Mouse (Mus musculus) neural tube, embryonic 12.5 days (tissue): ENCODE measurements around the gene Sacm1l. TPM values are rescaled to one million over a fixed set of nuclear protein-coding genes. Genes with fewer than 3 reads are reported as not detected.

Source experiments
- ATAC-seq: fragments of 200-750 bp; cut with Nextera tagmentation; 2 replicates; pipeline ENCODE4 v1.8.0; 2017; ENCODE audit warnings: low read depth, mild to moderate bottlenecking, moderate TSS enrichment, moderate library complexity; ENCODE audit not compliant: low FRiP score
- H3K27ac ChIP-seq: fragments of 300-500 bp; sonication (generic); 2 replicates; pipeline ENCODE4 v1.5.1; 2016
- H3K27me3 ChIP-seq: fragments of 300-500 bp; sonication (generic); replicated peaks from 2 replicates; pipeline ENCODE4 v1.6.1; 2016; ENCODE audit warnings: mild to moderate bottlenecking
- H3K36me3 ChIP-seq: fragments of 300-500 bp; sonication (generic); 2 replicates; pipeline ENCODE4 v1.6.1; 2016; ENCODE audit warnings: mild to moderate bottlenecking
- H3K4me1 ChIP-seq: fragments of 300-500 bp; sonication (generic); 2 replicates; pipeline ENCODE4 v1.6.1; 2016
- H3K4me2 ChIP-seq: fragments of 300-500 bp; sonication (generic); replicated peaks from 2 replicates; pipeline ENCODE4 v1.6.1; 2016; ENCODE audit warnings: mild to moderate bottlenecking
- H3K4me3 ChIP-seq: fragments of 300-500 bp; sonication (generic); 2 replicates; pipeline ENCODE4 v1.5.1; 2016
- H3K9ac ChIP-seq: fragments of 300-500 bp; sonication (generic); 2 replicates; pipeline ENCODE4 v1.6.1; 2016; ENCODE audit warnings: mild to moderate bottlenecking
- H3K9me3 ChIP-seq: fragments of 300-500 bp; sonication (generic); 2 replicates; pipeline ENCODE4 v1.6.1; 2016; ENCODE audit warnings: mild to moderate bottlenecking
- WGBS: fragments of 180-500 bp; shearing (Covaris S2); methylation state at CpG from one replicate; pipeline ENCODE4 v1.1.7; 2016; 5-methylcytosine and 5-hydroxymethylcytosine counted together
- polyA plus RNA-seq: library from polyadenylated mRNA; unstranded; fragments of >200 nt; fragmentation: Nextera tagmentation; extraction: Ambion mirVana; gene quantifications from 2 replicates; pipeline ENCODE4 v1.2.1, GENCODE M21; 2016

Sacm1l gene
- polyA plus RNA-seq, 1 experiment from 2014 or later, result 49.9 TPM

DNA sequence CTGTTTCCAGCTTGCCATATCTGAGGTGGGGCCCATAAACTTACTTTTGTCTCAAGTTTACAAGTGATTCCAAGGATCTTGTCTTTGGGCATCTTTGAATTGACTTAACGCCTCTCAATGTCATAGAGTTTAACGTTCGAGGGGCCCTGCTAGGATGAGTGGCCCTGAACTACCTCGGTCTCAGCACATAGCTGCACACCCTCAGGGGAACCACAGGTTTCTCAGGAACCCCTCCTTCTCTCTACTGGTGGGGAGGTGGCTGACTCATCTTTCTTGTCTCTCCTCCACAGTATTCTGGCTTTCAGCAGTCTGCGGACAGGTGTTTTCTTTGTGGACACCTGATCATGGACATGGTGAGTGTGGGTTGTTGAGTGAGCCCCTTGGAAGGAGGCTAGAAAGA, 18.6 kb upstream of the Sacm1l start:
- Histone ChIP-seq H3K4me3 (no peak overlapping the region), H3K27me3 (no peaks in the 10 kb centered on the region), H3K4me1 (no peaks in the 10 kb centered on the region), H3K27ac (no peak overlapping the region), H3K36me3 (peaks cover 18% of the 10 kb centered on the region), H3K4me2 (no peak overlapping the region), H3K9me3 (no peaks in the 10 kb centered on the region), H3K9ac (no peak overlapping the region)
- ATAC-seq, result no peak
- WGBS, result 95% methylated on average over 5 of the region's 5 CpGs

DNA sequence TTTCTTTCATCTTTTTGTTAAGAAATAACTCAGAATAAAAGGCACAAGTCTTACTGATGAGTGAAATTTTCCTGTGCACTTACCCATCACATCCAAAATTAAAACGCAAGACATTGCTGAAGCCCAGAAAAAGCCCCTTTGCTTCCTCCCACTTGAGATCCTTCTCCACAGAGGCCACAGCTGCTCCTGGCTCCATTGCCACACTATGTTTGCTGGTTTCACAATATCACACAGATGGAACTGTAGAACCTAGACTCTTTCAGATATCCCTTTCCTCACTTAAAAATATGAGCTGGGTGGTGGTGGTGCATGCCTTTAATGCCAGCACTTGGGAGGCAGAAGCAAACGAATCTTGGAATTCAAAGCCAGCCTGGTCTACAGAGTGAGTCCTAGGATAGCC, 17.1 kb upstream of the Sacm1l start:
- no peaks in the 10 kb centered on the region for H3K27me3 ChIP-seq
- H3K4me2 ChIP-seq, result no peak overlapping the region
- no peak overlapping the region for H3K27ac ChIP-seq
- no peak for ATAC-seq
- no peaks in the 10 kb centered on the region for H3K9me3 ChIP-seq
- no peak overlapping the region for H3K9ac ChIP-seq
- H3K4me3 ChIP-seq, result no peak overlapping the region
- 82% methylated on average over 2 of the region's 2 CpGs for WGBS
- peaks cover 31% of the 10 kb centered on the region for H3K36me3 ChIP-seq
- H3K4me1 ChIP-seq, result no peaks in the 10 kb centered on the region

DNA sequence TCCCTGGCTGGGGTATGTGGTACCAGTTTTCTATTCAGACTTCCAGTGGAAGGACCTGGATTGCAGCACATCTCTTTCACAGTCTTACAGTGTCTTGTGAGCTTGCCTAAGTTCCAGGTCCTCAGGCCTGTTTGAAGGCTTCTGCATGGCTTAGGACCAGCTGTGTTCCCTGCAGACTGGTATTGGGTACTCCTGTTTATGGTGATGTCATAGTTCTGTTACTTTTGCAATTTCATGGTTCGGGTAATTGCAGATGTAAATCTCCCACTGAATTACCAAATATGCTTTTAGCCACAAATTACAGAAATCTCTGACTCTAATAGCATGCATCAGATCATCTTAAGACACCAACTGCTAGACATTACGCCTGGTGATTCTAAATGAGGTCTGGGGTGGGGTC, 14.5 kb upstream of the Sacm1l start:
- ATAC-seq, result no peak
- Histone ChIP-seq H3K4me1 (no peaks in the 10 kb centered on the region), H3K9ac (no peak overlapping the region), H3K27me3 (no peaks in the 10 kb centered on the region), H3K36me3 (peaks cover 50% of the 10 kb centered on the region), H3K27ac (no peak overlapping the region), H3K4me2 (no peak overlapping the region), H3K9me3 (no peaks in the 10 kb centered on the region), H3K4me3 (no peak overlapping the region)
- 92% methylated on average over 2 of the region's 2 CpGs for WGBS

DNA sequence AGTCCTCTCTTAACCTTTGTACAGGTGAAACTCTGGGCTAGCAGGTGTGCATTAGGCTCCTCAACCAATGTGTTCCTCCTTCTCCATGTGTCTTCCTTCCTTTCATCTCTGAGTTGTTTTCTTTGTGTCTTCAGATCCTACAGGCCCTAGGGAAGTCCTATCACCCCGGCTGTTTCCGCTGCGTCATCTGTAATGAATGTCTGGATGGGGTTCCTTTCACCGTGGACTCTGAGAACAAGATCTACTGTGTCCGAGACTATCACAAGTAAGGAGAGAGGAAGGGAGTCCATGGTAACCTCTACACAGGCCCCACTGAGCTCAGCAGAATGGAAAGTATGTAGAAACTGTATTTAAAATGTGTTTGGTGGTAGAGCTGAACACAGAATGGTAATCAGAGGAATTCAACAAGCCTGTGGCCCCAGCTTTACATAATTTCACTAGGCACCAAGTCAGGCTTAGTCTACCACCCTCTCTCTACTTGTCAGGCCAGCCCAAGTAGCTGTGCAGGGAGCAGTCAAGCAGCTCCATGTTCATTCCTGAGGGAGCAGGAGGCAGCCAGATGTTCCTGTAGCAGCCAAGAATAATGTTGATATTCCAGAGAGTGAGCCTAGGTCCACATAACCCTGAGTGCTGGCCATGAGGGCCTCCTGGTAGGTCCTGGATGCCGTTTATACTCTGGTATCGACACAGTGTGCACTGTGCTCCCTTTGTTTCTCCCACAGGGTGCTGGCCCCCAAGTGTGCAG, 12.7 kb upstream of the Sacm1l start:
- Histone ChIP-seq H3K27ac (no peak overlapping the region), H3K27me3 (no peaks in the 10 kb centered on the region), H3K36me3 (peaks cover 43% of the 10 kb centered on the region), H3K4me2 (no peak overlapping the region), H3K4me3 (no peak overlapping the region), H3K4me1 (no peaks in the 10 kb centered on the region), H3K9me3 (no peaks in the 10 kb centered on the region), H3K9ac (no peak overlapping the region)
- no peak for ATAC-seq
- WGBS, result 90% methylated on average over 7 of the region's 7 CpGs

DNA sequence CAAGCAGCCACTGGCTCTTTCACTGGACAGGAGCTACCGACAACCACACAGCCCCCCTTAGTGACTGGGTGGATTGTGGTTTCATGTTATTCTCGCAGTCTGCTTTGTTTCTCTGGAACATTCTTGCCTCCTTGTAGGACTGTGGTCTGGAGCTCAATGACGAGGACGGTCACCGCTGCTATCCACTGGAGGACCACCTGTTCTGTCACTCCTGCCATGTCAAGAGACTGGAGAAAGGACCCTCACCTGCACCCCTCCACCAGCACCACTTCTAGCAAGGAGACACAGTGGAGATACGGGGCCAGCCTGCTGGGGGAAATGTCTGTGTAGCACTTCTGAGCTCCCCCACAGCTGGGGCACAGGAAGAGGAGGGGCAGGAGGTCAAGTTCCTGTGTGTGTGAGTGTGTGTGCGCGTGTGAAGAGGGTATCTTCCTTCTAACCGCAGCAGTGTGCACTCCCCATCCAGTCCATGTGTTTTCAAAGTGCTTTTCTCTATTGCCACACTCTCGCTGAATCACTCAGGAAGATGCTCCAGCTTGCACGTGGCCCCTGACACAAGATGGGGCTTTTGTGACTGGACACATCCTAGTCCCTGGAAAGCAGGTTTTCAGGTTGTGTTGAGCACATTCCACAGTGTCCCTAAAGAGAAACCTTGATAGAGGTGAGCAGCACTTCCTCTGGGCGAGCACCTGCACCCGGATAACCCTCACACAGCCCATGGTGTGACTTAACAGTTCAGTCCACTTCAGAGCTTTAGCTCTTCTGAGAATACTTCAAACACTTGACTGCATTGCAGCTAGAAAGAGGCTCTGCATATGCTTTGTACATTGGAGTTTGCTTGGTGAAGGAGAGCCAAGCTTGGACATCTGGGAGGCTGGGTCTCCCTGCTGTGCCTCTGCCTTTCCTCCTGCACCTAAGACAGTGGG, 10.3 kb upstream of the Sacm1l start:
- no peaks in the 10 kb centered on the region for H3K27me3 ChIP-seq
- no peak overlapping the region for H3K27ac ChIP-seq
- 90% methylated on average over 13 of the region's 13 CpGs for WGBS

DNA sequence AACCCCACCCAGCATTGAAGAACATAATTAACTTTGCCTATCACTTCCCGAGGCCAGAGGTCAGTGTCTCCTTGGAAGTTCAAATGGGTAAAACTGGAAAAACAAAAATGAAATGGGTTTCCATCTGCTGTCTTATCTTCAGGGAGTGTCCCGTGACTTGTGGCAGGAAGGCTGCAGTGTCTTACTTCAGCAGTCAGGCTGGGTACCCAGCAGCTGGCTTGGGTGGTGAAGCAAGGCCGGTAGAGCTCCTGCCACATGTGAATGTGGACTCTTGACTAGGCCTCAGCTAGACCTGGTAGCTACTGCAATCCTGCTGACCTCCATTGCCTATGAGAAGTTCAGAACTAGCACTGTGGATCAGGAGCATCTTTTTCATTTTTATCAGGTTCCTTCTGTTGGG, 8.8 kb upstream of the Sacm1l start:
- no peak overlapping the region for H3K4me3 ChIP-seq

More for the DNA sequence above, 10.3 kb upstream of the Sacm1l start:
- Histone ChIP-seq H3K9ac (no peak overlapping the region), H3K36me3 (peaks cover 35% of the 10 kb centered on the region), H3K9me3 (no peaks in the 10 kb centered on the region), H3K4me2 (no peak overlapping the region), H3K4me3 (no peak overlapping the region), H3K4me1 (no peaks in the 10 kb centered on the region)
- ATAC-seq, result no peak

DNA sequence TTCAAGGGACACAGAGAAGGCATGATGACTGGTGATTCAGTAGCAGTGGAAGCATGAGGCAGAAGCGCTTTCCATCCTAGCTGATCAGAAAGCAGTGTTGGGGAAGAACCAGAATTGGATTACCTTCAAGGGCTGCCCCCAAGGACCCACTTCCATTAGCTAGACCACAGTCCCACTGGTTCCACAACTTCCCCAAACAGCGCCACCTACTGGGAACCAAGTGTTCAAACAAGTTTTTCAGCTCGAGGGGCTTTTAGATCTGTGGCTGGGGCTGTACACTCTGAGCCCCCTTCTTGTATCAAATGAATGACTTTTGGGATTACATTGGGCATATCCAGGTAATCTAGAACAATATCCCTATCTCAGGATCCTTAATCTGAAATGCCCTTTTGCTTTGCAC, 5.9 kb upstream of the Sacm1l start:
- Histone ChIP-seq H3K4me2 (no peak overlapping the region), H3K4me3 (no peak overlapping the region), H3K4me1 (no peaks in the 10 kb centered on the region), H3K27ac (no peak overlapping the region), H3K27me3 (no peaks in the 10 kb centered on the region), H3K9ac (no peak overlapping the region), H3K36me3 (peaks cover 17% of the 10 kb centered on the region), H3K9me3 (no peaks in the 10 kb centered on the region)
- no peak for ATAC-seq
- 31% methylated on average over 3 of the region's 3 CpGs for WGBS

More for the DNA sequence above, 8.8 kb upstream of the Sacm1l start:
- no peak overlapping the region for H3K9ac ChIP-seq
- H3K9me3 ChIP-seq, result no peaks in the 10 kb centered on the region
- H3K4me2 ChIP-seq, result no peak overlapping the region
- no peaks in the 10 kb centered on the region for H3K4me1 ChIP-seq
- no peak overlapping the region for H3K27ac ChIP-seq
- H3K27me3 ChIP-seq, result no peaks in the 10 kb centered on the region
- no peak for ATAC-seq
- peaks cover 35% of the 10 kb centered on the region for H3K36me3 ChIP-seq
- 89% methylated on average over 3 of the region's 3 CpGs for WGBS

DNA sequence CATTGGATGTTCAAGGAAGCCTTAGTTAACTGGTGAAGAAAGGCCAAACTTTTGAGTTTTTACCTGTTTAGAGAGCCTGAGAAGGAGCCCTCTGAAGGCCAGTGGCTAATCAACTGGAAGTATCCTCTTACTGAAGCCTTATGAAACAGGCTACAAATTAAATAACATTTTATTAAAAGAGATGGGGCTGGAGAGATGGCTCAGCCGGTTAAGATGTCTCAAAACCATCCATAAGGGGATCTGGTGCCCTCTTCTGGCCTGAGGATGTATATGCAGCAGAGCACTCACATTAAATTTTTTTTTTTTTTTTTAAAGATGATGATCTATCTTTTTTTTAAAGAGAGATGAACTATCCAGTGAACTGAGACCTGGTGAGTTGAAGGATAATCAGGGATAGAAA, 4.5 kb upstream of the Sacm1l start:
- H3K9ac ChIP-seq, result no peak overlapping the region
- no peak overlapping the region for H3K4me2 ChIP-seq
- WGBS, result 0% methylated on average over 1 of the region's 1 CpGs
- H3K9me3 ChIP-seq, result no peaks in the 10 kb centered on the region
- no peak overlapping the region for H3K4me3 ChIP-seq
- no peaks in the 10 kb centered on the region for H3K4me1 ChIP-seq
- no peak for ATAC-seq
- peaks cover 3% of the 10 kb centered on the region for H3K36me3 ChIP-seq
- H3K27me3 ChIP-seq, result no peaks in the 10 kb centered on the region
- no peak overlapping the region for H3K27ac ChIP-seq

DNA sequence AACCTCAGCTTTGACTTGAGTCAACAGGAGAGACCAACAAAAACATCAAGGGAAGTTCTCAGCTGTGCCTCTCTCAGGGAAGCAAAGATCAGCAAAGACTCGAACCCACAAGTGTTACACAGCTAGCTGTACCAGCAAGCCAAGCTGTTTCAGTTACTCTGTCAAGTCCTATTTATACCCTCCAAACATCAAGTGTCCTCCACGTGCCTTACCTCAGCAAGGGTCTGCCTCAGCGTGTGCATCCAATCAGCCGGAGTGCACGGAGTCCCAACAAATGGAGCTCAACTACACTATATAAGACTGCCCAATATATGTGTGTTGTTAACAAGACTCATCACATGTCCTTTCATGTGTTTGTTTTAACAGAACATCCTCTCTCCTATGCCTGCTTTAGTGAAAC, 3.1 kb upstream of the Sacm1l start:
- H3K36me3 ChIP-seq, result no peaks in the 10 kb centered on the region
- no peak for ATAC-seq
- no peak overlapping the region for H3K4me2 ChIP-seq
- H3K4me1 ChIP-seq, result peaks cover 10% of the 10 kb centered on the region
- H3K9ac ChIP-seq, result no peak overlapping the region
- no peaks in the 10 kb centered on the region for H3K9me3 ChIP-seq
- 83% methylated on average over 5 of the region's 5 CpGs for WGBS
- no peak overlapping the region for H3K27ac ChIP-seq
- H3K27me3 ChIP-seq, result no peaks in the 10 kb centered on the region
- H3K4me3 ChIP-seq, result no peak overlapping the region

DNA sequence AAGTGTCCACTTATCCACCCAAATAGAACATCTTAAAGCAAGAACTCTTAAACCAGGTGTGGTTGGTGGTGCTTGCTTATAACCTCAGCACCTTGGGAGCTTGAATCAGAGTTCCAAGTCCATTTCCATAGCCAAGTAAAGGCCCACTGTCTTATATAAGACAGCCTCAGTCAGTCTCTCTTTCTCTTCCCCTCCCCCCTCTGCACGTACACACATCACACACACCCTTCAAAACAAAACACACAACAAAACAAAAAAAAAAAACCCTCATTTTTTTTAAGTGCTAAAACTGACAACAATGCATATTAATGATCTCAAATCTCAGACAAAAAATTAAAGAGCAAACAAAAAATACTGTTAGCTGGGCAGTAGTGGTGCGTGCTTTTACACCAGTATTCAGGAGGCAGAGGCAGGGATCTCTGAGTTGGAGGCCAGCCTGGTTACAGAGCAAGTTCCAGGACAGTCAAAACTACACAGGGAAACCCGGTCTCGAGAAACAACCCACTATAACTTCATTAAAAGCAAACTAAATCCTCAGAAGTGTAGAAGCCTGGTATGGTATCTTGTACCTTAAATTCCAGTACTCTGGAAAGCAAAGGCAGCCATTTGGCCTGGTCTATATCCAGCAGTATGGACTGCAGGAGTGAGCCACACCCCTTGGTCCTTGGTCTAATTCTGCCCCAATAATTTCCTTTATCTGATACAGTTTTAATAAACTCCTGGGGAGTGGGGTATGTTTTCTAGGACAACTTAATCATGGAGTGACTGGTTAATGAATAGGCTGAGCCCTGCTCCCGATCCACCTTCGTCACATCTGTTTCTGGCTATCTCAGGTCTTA, 1.3 kb upstream of the Sacm1l start:
- no peaks in the 10 kb centered on the region for H3K27me3 ChIP-seq
- ATAC-seq, result no peak; the same call in 1 of the 2 replicates
- peaks cover 16% of the 10 kb centered on the region for H3K4me1 ChIP-seq
- H3K9ac ChIP-seq, result peak overlapping the region; percentile 63
- H3K4me2 ChIP-seq, result peak overlapping the region; percentile 67
- H3K27ac ChIP-seq, result peak overlapping the region; percentile 63
- H3K9me3 ChIP-seq, result no peaks in the 10 kb centered on the region
- H3K4me3 ChIP-seq, result peak overlapping the region; percentile 46
- 28% methylated on average over 6 of the region's 6 CpGs for WGBS
- no peaks in the 10 kb centered on the region for H3K36me3 ChIP-seq

DNA sequence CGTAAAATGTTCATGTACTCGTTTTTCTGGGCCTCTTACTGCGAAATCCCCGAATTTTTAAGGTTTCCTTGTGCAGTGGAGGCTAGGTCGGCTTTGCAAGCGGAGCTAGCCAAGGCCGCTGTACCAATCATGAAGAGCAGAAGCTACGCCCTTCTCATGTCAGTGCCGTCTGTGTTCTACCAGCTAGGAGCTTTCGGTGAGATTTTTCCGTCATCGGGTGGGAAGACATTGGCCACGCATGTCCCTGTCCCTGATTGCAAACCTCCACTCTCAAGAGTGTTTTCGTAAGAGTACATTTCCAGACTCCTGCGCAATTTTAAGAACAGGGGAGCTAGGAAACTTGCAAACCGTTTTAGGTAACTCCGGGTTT, 648 bp upstream of the Sacm1l start:
- H3K9ac ChIP-seq, result peak overlapping the region; percentile 63
- 1% methylated on average over 17 of the region's 17 CpGs for WGBS
- peak overlapping the region; percentile 46 for H3K4me3 ChIP-seq
- H3K27ac ChIP-seq, result peak overlapping the region; percentile 63
- H3K27me3 ChIP-seq, result no peaks in the 10 kb centered on the region
- peak overlapping the region; percentile 67 for H3K4me2 ChIP-seq
- ATAC-seq, result peak; percentile 38
- H3K9me3 ChIP-seq, result no peaks in the 10 kb centered on the region
- peaks cover 16% of the 10 kb centered on the region for H3K4me1 ChIP-seq
- H3K36me3 ChIP-seq, result no peaks in the 10 kb centered on the region

DNA sequence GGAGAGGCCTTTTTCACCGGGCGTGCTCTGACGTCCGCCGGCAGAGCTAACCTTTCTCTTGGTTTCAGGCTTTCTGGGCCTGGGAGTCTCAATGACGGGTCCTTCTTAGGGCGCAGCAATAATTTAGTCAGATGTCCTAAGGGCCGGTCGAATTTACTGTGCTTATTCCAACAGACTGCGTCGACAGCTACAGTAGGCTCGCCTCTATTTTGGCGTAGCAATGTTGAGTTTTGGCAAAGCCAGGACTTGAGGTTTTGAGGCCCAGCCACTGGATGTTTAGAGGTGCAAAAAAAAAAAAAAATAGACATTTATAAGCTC, 558 bp downstream of the Sacm1l start:
- H3K4me1 ChIP-seq, result peaks cover 16% of the 10 kb centered on the region
- no peaks in the 10 kb centered on the region for H3K27me3 ChIP-seq
- H3K9ac ChIP-seq, result peak overlapping the region; percentile 91
- peak overlapping the region; percentile 57 for H3K4me2 ChIP-seq
- H3K27ac ChIP-seq, result peak overlapping the region; percentile 87
- H3K4me3 ChIP-seq, result peak overlapping the region; percentile 96
- no peak for ATAC-seq
- no peaks in the 10 kb centered on the region for H3K9me3 ChIP-seq
- under 1% methylated on average over 13 of the region's 13 CpGs for WGBS
- no peaks in the 10 kb centered on the region for H3K36me3 ChIP-seq
